Mouse (Mus musculus) myocyte (in vitro differentiated cells): Measurements from ENCODE around the gene Ddx18.

Experiments
- MAX ChIP-seq: IDR thresholded peaks from one replicate; pipeline ENCODE4 v1.6.1; 2011; ENCODE audit warnings: low read depth, mild to moderate bottlenecking, control low read depth
- MYOG ChIP-seq, 3 experiments: IDR thresholded peaks; one replicate each; pipeline ENCODE4 v1.6.1; 2011; ENCODE audit warnings: control low read depth in 2 of 3, low read depth in 2 of 3, mild to moderate bottlenecking in 2 of 3; ENCODE audit not compliant: insufficient read length in 2 of 3, control insufficient read depth in 1 of 3, insufficient read depth in 1 of 3
- POLR2A ChIP-seq: IDR thresholded peaks from one replicate; pipeline ENCODE4 v1.6.1; 2011; ENCODE audit warnings: low read depth, mild to moderate bottlenecking, control low read depth, moderate library complexity; ENCODE audit not compliant: insufficient read length

DNA sequence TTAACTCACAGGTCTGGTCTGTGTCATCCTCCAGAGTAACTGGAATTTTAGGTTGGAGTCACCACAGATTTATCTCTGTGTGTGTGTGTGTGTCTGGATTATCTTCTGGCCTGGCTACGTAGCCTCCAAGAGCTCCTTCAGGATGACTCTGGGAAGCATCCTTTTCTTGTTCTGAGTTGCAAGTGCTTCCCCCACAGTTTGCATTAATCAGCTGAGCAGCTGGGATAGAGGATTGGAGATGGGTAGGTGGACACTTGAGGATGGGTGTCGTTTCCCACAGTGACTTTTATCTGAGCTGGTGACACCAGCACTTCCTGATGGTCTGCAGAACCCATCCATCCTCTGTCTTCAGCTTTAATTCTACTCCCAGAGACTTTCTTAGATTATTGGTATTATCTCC, 20.9 kb downstream of the Ddx18 start:
- no peak for TF ChIP-seq MAX
- TF ChIP-seq POLR2A: no peak
- TF ChIP-seq MYOG (IDR thresholded peaks at IDR 0.05; ENCODE audit: control insufficient read depth in 1 of 3, insufficient read depth in 1 of 3, insufficient read length in 2 of 3, low read depth in 2 of 3): no peak
